Mouse (Mus musculus) embryonic facial prominence, embryonic 11.5 days (tissue): Measurements from ENCODE around the gene Prlr. TPM values are rescaled to one million over a fixed set of nuclear protein-coding genes. Genes with fewer than 3 reads are reported as not detected.

Experiments
- ATAC-seq: fragments of 200-750 bp; cut with Nextera tagmentation; replicated peaks from 2 replicates; pipeline ENCODE4 v1.8.0; 2017; ENCODE audit warnings: low read depth; ENCODE audit not compliant: insufficient number of reproducible peaks, low FRiP score, low TSS enrichment
- DNase-seq: peaks from one replicate; pipeline ENCODE4 v3.0.0-alpha.2; 2015; ENCODE audit warnings: low spot score
- H3K27ac ChIP-seq: fragments of 300-500 bp; sonication (generic); replicated peaks from 2 replicates; pipeline ENCODE4 v1.5.1; 2014; ENCODE audit warnings: mild to moderate bottlenecking, low read depth, low read length, control low read depth
- H3K27me3 ChIP-seq: fragments of 300-500 bp; sonication (generic); 2 replicates; pipeline ENCODE4 v1.6.1; 2014; ENCODE audit warnings: mild to moderate bottlenecking, low read length, moderate library complexity, mixed read lengths; ENCODE audit not compliant: control insufficient read depth, insufficient read depth
- H3K36me3 ChIP-seq: fragments of 300-500 bp; sonication (generic); replicated peaks from 2 replicates; pipeline ENCODE4 v1.6.1; 2014; ENCODE audit warnings: low read depth, mild to moderate bottlenecking, low read length, moderate library complexity, mixed read lengths; ENCODE audit not compliant: control insufficient read depth, insufficient read depth
- H3K4me1 ChIP-seq: fragments of 300-500 bp; sonication (generic); 2 replicates; pipeline ENCODE4 v1.6.1; 2014; ENCODE audit warnings: low read length, mixed read lengths; ENCODE audit not compliant: control insufficient read depth, insufficient read depth
- H3K4me2 ChIP-seq: fragments of 300-500 bp; sonication (generic); 2 replicates; pipeline ENCODE4 v1.6.1; 2014; ENCODE audit warnings: low read depth, mild to moderate bottlenecking, control low read depth, low read length, moderate library complexity
- H3K4me3 ChIP-seq: fragments of 300-500 bp; sonication (generic); 2 replicates; pipeline ENCODE4 v1.5.1; 2014; ENCODE audit warnings: low read depth, low read length, control low read depth
- H3K9ac ChIP-seq: fragments of 300-500 bp; sonication (generic); replicated peaks from 2 replicates; pipeline ENCODE4 v1.6.1; 2014; ENCODE audit warnings: mild to moderate bottlenecking, control low read depth, low read length
- H3K9me3 ChIP-seq: fragments of 300-500 bp; sonication (generic); replicated peaks from 2 replicates; pipeline ENCODE4 v1.6.1; 2016; ENCODE audit warnings: mild to moderate bottlenecking, low read length, inconsistent platforms, mixed read lengths; ENCODE audit not compliant: control insufficient read depth
- WGBS: fragments of 180-500 bp; shearing (Covaris S2); extraction: QIAGEN DNeasy Blood & Tissue Kit; methylation state at CpG from one replicate; pipeline ENCODE4 v1.1.7; 2014; 5-methylcytosine and 5-hydroxymethylcytosine counted together
- polyA plus RNA-seq: library from polyadenylated mRNA; unstranded; fragments of >200 nt; fragmentation: Nextera tagmentation; extraction: Ambion mirVana; gene quantifications from 2 replicates; pipeline ENCODE4 v1.2.1, GENCODE M21; 2014

The Prlr gene
- polyA plus RNA-seq, 1 experiment from 2014 or later = 0.93 TPM

DNA sequence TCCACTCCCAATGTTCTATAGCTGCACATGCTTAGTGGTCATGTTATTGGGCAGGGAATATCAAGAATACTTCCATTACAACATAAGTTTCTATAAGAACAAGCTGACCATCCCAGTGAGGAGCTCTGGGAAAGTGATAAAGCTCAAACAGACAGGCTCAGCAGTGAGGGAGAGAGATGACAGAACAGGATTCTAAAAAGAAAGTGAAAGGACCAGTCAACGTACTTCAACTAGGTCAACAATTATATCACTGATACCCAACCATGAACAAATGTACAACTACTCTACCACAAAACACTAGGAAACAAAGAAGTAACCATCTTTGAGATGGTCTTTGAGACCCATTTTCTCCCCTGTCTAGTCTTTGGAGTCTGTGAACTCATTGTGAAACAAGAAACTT lies 119.5 kb downstream of the Prlr start:
- ATAC-seq = no peak
- Histone ChIP-seq H3K9me3 (no peaks in the 10 kb centered on the region), H3K36me3 (no peaks in the 10 kb centered on the region), H3K4me2 (no peak overlapping the region), H3K27ac (no peak overlapping the region), H3K27me3 (no peaks in the 10 kb centered on the region), H3K9ac (no peak overlapping the region), H3K4me3 (no peak overlapping the region), H3K4me1 (no peaks in the 10 kb centered on the region)
- DNase-seq = no peak
- 84% methylated on average over 1 of the region's 1 CpGs for WGBS

- ATAC-seq = no peak
- WGBS = 92% methylated on average over 1 of the region's 1 CpGs
Measured at GRCm38 (mm10) chr15:10298058-10298457, 121.0 kb downstream of the Prlr start.

DNA sequence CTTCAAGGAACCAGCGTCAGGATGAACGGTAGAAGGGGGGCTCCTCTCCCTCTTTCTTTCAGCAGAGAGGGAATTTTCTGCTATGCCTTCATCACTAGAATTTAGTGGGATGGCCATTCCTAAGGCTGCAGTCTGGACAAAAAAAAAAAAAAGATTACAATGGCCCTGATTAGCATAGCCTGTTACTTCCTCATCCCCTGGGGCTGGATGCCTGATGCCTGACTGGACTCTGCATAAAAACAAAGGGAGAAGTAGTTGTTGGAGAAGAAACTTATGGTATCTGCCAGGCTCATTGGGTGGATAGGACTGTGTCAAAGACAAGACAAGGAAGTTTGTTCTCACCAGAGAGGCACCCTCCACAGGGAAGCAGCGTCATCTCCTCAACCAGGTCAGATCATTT lies 122.4 kb downstream of the Prlr start:
- 82% methylated on average over 3 of the region's 3 CpGs for WGBS
- H3K9me3 ChIP-seq = no peaks in the 10 kb centered on the region
- DNase-seq = no peak

More at GRCm38 (mm10) chr15:10298058-10298457, 121.0 kb downstream of the Prlr start:
- Histone ChIP-seq H3K36me3 (no peaks in the 10 kb centered on the region), H3K4me3 (no peak overlapping the region), H3K27me3 (no peaks in the 10 kb centered on the region), H3K9ac (no peak overlapping the region), H3K9me3 (no peaks in the 10 kb centered on the region), H3K4me1 (no peaks in the 10 kb centered on the region), H3K4me2 (no peak overlapping the region), H3K27ac (no peak overlapping the region)
- no peak for DNase-seq

GRCm38 (mm10) chr15:10306461-10306860 lies 129.4 kb downstream of the Prlr start:
- H3K9ac ChIP-seq = no peak overlapping the region
- no peak overlapping the region for H3K4me3 ChIP-seq
- no peak overlapping the region for H3K4me2 ChIP-seq
- no peaks in the 10 kb centered on the region for H3K27me3 ChIP-seq
- no peak overlapping the region for H3K27ac ChIP-seq
- no peaks in the 10 kb centered on the region for H3K36me3 ChIP-seq
- DNase-seq = no peak
- no peaks in the 10 kb centered on the region for H3K4me1 ChIP-seq
- 82% methylated on average over 1 of the region's 1 CpGs for WGBS
- ATAC-seq = no peak
- no peaks in the 10 kb centered on the region for H3K9me3 ChIP-seq

More for the DNA sequence above, 122.4 kb downstream of the Prlr start:
- Histone ChIP-seq H3K36me3 (no peaks in the 10 kb centered on the region), H3K4me2 (no peak overlapping the region), H3K27ac (no peak overlapping the region), H3K4me3 (no peak overlapping the region), H3K9ac (no peak overlapping the region), H3K27me3 (no peaks in the 10 kb centered on the region), H3K4me1 (no peaks in the 10 kb centered on the region)
- ATAC-seq = no peak

DNA sequence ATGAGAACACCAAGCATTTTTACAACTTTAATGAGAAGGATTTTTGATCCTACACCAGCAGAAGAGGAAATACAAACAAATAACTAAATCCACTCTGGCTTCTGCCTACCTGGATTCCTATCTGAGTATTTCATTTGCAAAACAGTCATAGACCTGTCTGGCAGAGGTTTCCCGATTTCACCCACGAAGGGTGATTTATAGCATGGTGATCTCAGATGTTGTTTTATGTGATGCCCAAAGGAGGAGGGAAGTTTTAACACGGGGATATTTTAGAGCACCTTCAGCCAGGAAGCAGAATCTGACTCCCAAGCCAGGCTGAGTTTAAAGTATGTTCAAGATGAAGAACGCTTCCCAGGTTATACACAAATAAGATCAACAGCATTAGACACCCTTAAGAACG lies 134.8 kb downstream of the Prlr start:
- H3K9me3 ChIP-seq = no peaks in the 10 kb centered on the region
- H3K9ac ChIP-seq = no peak overlapping the region
- DNase-seq = no peak
- WGBS = 87% methylated on average over 5 of the region's 5 CpGs
- H3K27me3 ChIP-seq = no peaks in the 10 kb centered on the region
- ATAC-seq = no peak
- no peaks in the 10 kb centered on the region for H3K36me3 ChIP-seq
- H3K4me1 ChIP-seq = no peaks in the 10 kb centered on the region
- H3K4me3 ChIP-seq = no peak overlapping the region
- H3K27ac ChIP-seq = no peak overlapping the region
- H3K4me2 ChIP-seq = no peak overlapping the region

DNA sequence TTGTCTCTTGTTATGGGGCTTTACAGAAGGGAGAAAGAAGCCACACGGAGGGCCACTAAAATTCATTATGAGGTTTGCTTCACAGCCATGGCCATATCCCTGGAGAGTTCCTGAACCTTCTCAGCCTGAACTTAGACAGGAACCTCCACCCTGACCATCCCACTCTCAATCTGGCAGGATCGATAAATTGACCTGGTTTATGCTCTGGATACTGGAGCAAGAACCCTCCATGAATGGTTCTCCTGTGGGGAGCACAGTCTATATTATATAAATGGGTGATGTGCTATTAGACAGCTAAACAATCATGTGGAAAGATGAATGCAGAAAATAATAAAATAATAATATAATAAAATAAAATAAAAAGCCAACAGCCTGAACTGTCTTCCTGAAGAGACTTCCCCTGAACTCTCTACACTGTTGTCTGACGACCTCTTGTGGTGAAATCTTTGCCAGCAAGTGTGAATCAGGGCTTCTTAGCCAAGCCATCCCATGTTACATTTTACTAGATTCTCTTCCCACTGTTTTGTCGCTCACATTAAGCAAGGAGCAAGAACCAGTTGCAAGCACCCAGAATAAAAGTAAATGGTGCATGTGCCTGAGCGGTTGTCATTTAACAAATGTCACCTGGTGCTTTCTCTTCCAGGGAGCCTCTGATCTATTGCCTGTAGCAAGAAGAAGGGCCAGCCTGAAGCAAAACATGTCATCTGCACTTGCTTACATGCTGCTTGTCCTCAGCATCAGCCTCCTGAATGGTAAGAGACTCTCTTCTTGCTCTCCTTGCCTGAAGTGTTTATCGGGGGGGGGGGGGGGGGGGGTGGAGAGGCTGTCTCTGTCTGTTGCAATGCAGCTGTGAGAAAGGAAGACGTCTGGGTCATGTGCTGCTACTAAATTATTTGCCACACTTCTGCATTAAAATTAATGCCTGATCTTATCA lies 136.8 kb downstream of the Prlr start:
- 57% methylated on average over 7 of the region's 7 CpGs for WGBS

DNA sequence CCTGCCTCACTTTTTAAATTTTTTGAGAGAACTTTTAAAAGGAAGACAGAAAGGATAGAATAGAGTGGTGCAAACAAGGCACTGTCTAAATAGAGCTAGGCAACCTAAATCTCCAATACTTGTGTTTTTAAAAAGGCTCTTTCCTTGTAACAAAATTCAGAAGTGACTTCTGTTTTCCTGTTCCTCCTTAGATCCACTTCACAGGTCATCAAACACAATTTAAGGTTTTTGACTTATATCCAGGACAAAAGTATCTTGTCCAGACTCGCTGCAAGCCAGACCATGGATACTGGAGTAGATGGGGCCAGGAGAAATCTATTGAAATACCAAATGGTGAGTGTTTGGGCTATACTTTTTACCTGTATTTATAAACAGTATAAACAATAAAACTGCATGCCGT lies 148.0 kb downstream of the Prlr start, which contains the start of gene Gm21973:
Gm21973 (plus strand) TSS at position 301 of the 400 bp plus-strand sequence.
- no peak for DNase-seq
- Histone ChIP-seq H3K27me3 (no peaks in the 10 kb centered on the region), H3K27ac (no peak within 1 kb of the TSS), H3K4me2 (no peak within 1 kb of the TSS), H3K9ac (no peak within 1 kb of the TSS), H3K36me3 (no peaks in the 10 kb centered on the region), H3K4me1 (no peaks in the 10 kb centered on the region), H3K4me3 (no peak within 1 kb of the TSS), H3K9me3 (no peaks in the 10 kb centered on the region)
- no peak for ATAC-seq
- 83% methylated on average over 2 of the region's 2 CpGs for WGBS

More for the DNA sequence above, 136.8 kb downstream of the Prlr start:
- Histone ChIP-seq H3K27me3 (no peaks in the 10 kb centered on the region), H3K9me3 (no peaks in the 10 kb centered on the region), H3K36me3 (no peaks in the 10 kb centered on the region), H3K4me1 (no peaks in the 10 kb centered on the region), H3K9ac (no peak overlapping the region), H3K27ac (no peak overlapping the region), H3K4me3 (no peak overlapping the region), H3K4me2 (no peak overlapping the region)
- 0 out of 2 replicates have a peak, but pooled peaks have one; percentile 34 for ATAC-seq
- DNase-seq = peak; percentile 66

- no peak overlapping the region for H3K4me2 ChIP-seq
- WGBS = 81% methylated on average over 3 of the region's 3 CpGs
- no peak overlapping the region for H3K4me3 ChIP-seq
- ATAC-seq (no peak), DNase-seq (no peak)
- H3K27me3 ChIP-seq = no peaks in the 10 kb centered on the region
- no peak overlapping the region for H3K9ac ChIP-seq
- no peaks in the 10 kb centered on the region for H3K4me1 ChIP-seq
- H3K27ac ChIP-seq = no peak overlapping the region
- no peaks in the 10 kb centered on the region for H3K9me3 ChIP-seq
- no peaks in the 10 kb centered on the region for H3K36me3 ChIP-seq
Measured at GRCm38 (mm10) chr15:10330626-10331025, 153.6 kb downstream of the Prlr start.
